Mouse (Mus musculus) left cerebral cortex, adult 11 months (tissue): ENCODE measurements around the gene Ap1ar.
A peak's percentile ranks its signal among the peaks of the same experiment; 100 is the strongest.
"Not testable (repeated sequence)": the region's sequence is repeated elsewhere in the genome, so short reads cannot be mapped to it uniquely, and the experiment has no call there.

ENCODE experiments used
- DNase-seq: peaks from one replicate; pipeline ENCODE4 v3.0.0; 2022; ENCODE audit warnings: low spot score

Gene Ap1ar

GRCm38 (mm10) chr3:127795762-127796161, 41.6 kb downstream of the Ap1ar start:
- no peak for DNase-seq

GRCm38 (mm10) chr3:127793022-127793421, 44.3 kb downstream of the Ap1ar start:
- no peak for DNase-seq

GRCm38 (mm10) chr3:127791595-127792561, 45.4 kb downstream of the Ap1ar start:
- no peak for DNase-seq

- no peak for DNase-seq
Observed at GRCm38 (mm10) chr3:127791056-127791483, 46.3 kb downstream of the Ap1ar start.

- no peak for DNase-seq
Observed at GRCm38 (mm10) chr3:127790234-127791055, 46.9 kb downstream of the Ap1ar start.

GRCm38 (mm10) chr3:127789500-127790191, 47.7 kb downstream of the Ap1ar start, which contains the start of gene Tifa:
TSS of gene Tifa (plus strand) at chr3:127789805.
- no peak for DNase-seq

GRCm38 (mm10) chr3:127788919-127789318, 48.4 kb downstream of the Ap1ar start:
- DNase-seq: no peak

GRCm38 (mm10) chr3:127788038-127788437, 49.3 kb downstream of the Ap1ar start:
- no peak for DNase-seq

GRCm38 (mm10) chr3:127787032-127787431, 50.3 kb downstream of the Ap1ar start:
- no peak for DNase-seq

GRCm38 (mm10) chr3:127783680-127784079, 53.6 kb downstream of the Ap1ar start:
- not testable (repeated sequence) for DNase-seq

- no peak for DNase-seq
Observed at GRCm38 (mm10) chr3:127782921-127783320, 54.4 kb downstream of the Ap1ar start.

GRCm38 (mm10) chr3:127780921-127781320, 56.4 kb downstream of the Ap1ar start:
- DNase-seq: no peak

- no peak for DNase-seq
Observed at GRCm38 (mm10) chr3:127780021-127780644, 57.2 kb downstream of the Ap1ar start, which contains the start of gene Alpk1. TSS of gene Alpk1 (minus strand) at chr3:127780527.

GRCm38 (mm10) chr3:127769146-127769545, 68.2 kb downstream of the Ap1ar start:
- DNase-seq: no peak

GRCm38 (mm10) chr3:127765971-127766370, 71.4 kb downstream of the Ap1ar start:
- DNase-seq: no peak

GRCm38 (mm10) chr3:127764541-127764940, 72.8 kb downstream of the Ap1ar start:
- DNase-seq: no peak

- DNase-seq: peak; percentile 39
Observed at GRCm38 (mm10) chr3:127763076-127763612, 74.2 kb downstream of the Ap1ar start.

- DNase-seq: no peak
Observed at GRCm38 (mm10) chr3:127762403-127762802, 74.9 kb downstream of the Ap1ar start.

GRCm38 (mm10) chr3:127759212-127759611, 78.1 kb downstream of the Ap1ar start:
- no peak for DNase-seq

- DNase-seq: no peak
Observed at GRCm38 (mm10) chr3:127758806-127759205, 78.5 kb downstream of the Ap1ar start.

- DNase-seq: no peak
Observed at GRCm38 (mm10) chr3:127757886-127758301, 79.4 kb downstream of the Ap1ar start.
